Mouse (Mus musculus): Measurements from ENCODE around the gene Adap2.
"Not testable (repeated sequence)": the region's sequence is repeated elsewhere in the genome, so short reads cannot be mapped to it uniquely, and the experiment has no call there.

Gene Adap2

GRCm38 (mm10) chr11:80159018-80159417 is 5.1 kb downstream of the Adap2 start:
- DNase-seq (ENCODE audit: low read depth, low spot score): no peak

GRCm38 (mm10) chr11:80161041-80161440 is 7.1 kb downstream of the Adap2 start:
- peak; percentile 77 for DNase-seq (ENCODE audit: low read depth, low spot score)

- DNase-seq (ENCODE audit: low read depth, low spot score): no peak
Measured at GRCm38 (mm10) chr11:80163362-80164116, 9.6 kb downstream of the Adap2 start.

- no peak for DNase-seq (ENCODE audit: low read depth, low spot score)
Measured at GRCm38 (mm10) chr11:80164224-80164623, 10.3 kb downstream of the Adap2 start.

- peak; percentile 53 for DNase-seq (ENCODE audit: low read depth, low spot score)
Measured at GRCm38 (mm10) chr11:80168121-80168520, 14.2 kb downstream of the Adap2 start.

GRCm38 (mm10) chr11:80168611-80169249 is 14.8 kb downstream of the Adap2 start:
- DNase-seq (ENCODE audit: low read depth, low spot score): peak; percentile 60

GRCm38 (mm10) chr11:80169629-80170028 is 15.7 kb downstream of the Adap2 start:
- DNase-seq (ENCODE audit: low read depth, low spot score): no peak

- no peak for DNase-seq (ENCODE audit: low read depth, low spot score)
Measured at GRCm38 (mm10) chr11:80170351-80170750, 16.4 kb downstream of the Adap2 start.

- no peak for DNase-seq (ENCODE audit: low read depth, low spot score)
Measured at GRCm38 (mm10) chr11:80171884-80172283, 18.0 kb downstream of the Adap2 start.

- DNase-seq (ENCODE audit: low read depth, low spot score): peak; percentile 35
Measured at GRCm38 (mm10) chr11:80173963-80174670, 20.2 kb downstream of the Adap2 start.

GRCm38 (mm10) chr11:80176911-80177895 is 23.3 kb downstream of the Adap2 start:
- DNase-seq (ENCODE audit: low read depth, low spot score): peak; percentile 73

GRCm38 (mm10) chr11:80178316-80178715 is 24.4 kb downstream of the Adap2 start:
- DNase-seq (ENCODE audit: low read depth, low spot score): no peak

- DNase-seq (ENCODE audit: low read depth, low spot score): peak; percentile 80
Measured at GRCm38 (mm10) chr11:80181021-80181749, 27.3 kb downstream of the Adap2 start.

- DNase-seq (ENCODE audit: low read depth, low spot score): not testable (repeated sequence)
Measured at GRCm38 (mm10) chr11:80183054-80183704, 29.3 kb downstream of the Adap2 start.

GRCm38 (mm10) chr11:80183705-80184255 is 29.9 kb downstream of the Adap2 start, which contains the start of gene Rnf135:
TSS of gene Rnf135 (plus strand) at chr11:80183851.
- DNase-seq (ENCODE audit: low read depth, low spot score): peak; percentile 89

- no peak for DNase-seq (ENCODE audit: low read depth, low spot score)
Measured at GRCm38 (mm10) chr11:80184531-80185071, 30.7 kb downstream of the Adap2 start.

GRCm38 (mm10) chr11:80185441-80185976 is 31.6 kb downstream of the Adap2 start:
- DNase-seq (ENCODE audit: low read depth, low spot score): peak; percentile 84

- DNase-seq (ENCODE audit: low read depth, low spot score): no peak
Measured at GRCm38 (mm10) chr11:80190280-80190679, 36.4 kb downstream of the Adap2 start.

- DNase-seq (ENCODE audit: low read depth, low spot score): peak; percentile 77
Measured at GRCm38 (mm10) chr11:80193827-80194226, 39.9 kb downstream of the Adap2 start.

All from R1 (cell line).